In genomic region chr13:4244861-4245559, GRCm38 (mm10) we compare ENCODE assay signal across 10 mouse cellular contexts. TPM values are rescaled to one million over a fixed set of nuclear protein-coding genes. Genes with fewer than 3 reads are reported as not detected.
A peak's percentile ranks its signal among the peaks of the same experiment; 100 is the strongest.
DNase-seq lines count a peak whose midpoint lies in the region; ATAC-seq lines count a peak whose summit lies in the region.
"Had no signal": no experiment of that assay in that cellular context is flagged by ENCODE, and none has a peak within 500 bp of the region (broad histone marks: within the 10 kb centered on the region; RNA-seq: fewer than 3 reads in every experiment).

No protein-coding gene starts in this region.

- H3K4me3 ChIP-seq in heart, embryonic 15.5 days, result peak overlapping the region; percentile 41
- no peak overlapping the region for H3K4me3 ChIP-seq in liver, embryonic 13.5 days (replicated peaks)
- peak overlapping the region; percentile 18 for H3K4me3 ChIP-seq in neural tube, embryonic 11.5 days (ENCODE audit: low read depth, low read length)

- H3K9ac ChIP-seq in heart, embryonic 15.5 days, result no peak overlapping the region
- no peak overlapping the region for H3K9ac ChIP-seq in liver, embryonic 13.5 days
- H3K9ac ChIP-seq in neural tube, embryonic 11.5 days (ENCODE audit: low read length), result peak overlapping the region; percentile 44

- ATAC-seq in heart, embryonic 15.5 days (replicated peaks; ENCODE audit: insufficient number of reproducible peaks, insufficient read depth, low FRiP score, low read depth), result peak; percentile 62
- peak; percentile 63 for ATAC-seq in liver, embryonic 13.5 days (ENCODE audit: low read depth)
- peak; percentile 87 for ATAC-seq in neural tube, embryonic 11.5 days (ENCODE audit: insufficient read depth, low FRiP score, low TSS enrichment)
- ATAC-seq: Patski had no signal

- H3K36me3 ChIP-seq in heart, embryonic 15.5 days, result no peaks in the 10 kb centered on the region
- H3K36me3 ChIP-seq in liver, embryonic 13.5 days, result no peaks in the 10 kb centered on the region
- H3K36me3 ChIP-seq in neural tube, embryonic 11.5 days (ENCODE audit: control insufficient read depth, insufficient read depth, low read length), result no peaks in the 10 kb centered on the region

- intact Hi-C loops in heart, postnatal 25 days (cut with DNase I), result no loop called here
- intact Hi-C loops in left cerebral cortex, postnatal 14 days (cut with DNase I), result no loop called here

- WGBS in heart, embryonic 15.5 days, result 6% methylated on average over 13 of the region's 13 CpGs
- WGBS in liver, embryonic 13.5 days (ENCODE audit: insufficient replicate concordance), result 6% methylated on average over 13 of the region's 13 CpGs
- WGBS in neural tube, embryonic 11.5 days, result 2% methylated on average over 13 of the region's 13 CpGs

- H3K4me1 ChIP-seq in heart, embryonic 15.5 days (replicated peaks), result no peaks in the 10 kb centered on the region
- H3K4me1 ChIP-seq in liver, embryonic 13.5 days (replicated peaks), result peaks cover 5% of the 10 kb centered on the region; the same call in 1 of the 2 replicates
- H3K4me1 ChIP-seq in neural tube, embryonic 11.5 days (ENCODE audit: control insufficient read depth, insufficient read depth, low read length), result no peaks in the 10 kb centered on the region

- H3K27me3 ChIP-seq in heart, embryonic 15.5 days, result no peaks in the 10 kb centered on the region
- H3K27me3 ChIP-seq in liver, embryonic 13.5 days, result no peaks in the 10 kb centered on the region
- H3K27me3 ChIP-seq in neural tube, embryonic 11.5 days (ENCODE audit: control insufficient read depth, insufficient read depth, low read length), result no peaks in the 10 kb centered on the region
- H3K27me3 ChIP-seq: Patski had no signal

- no peak overlapping the region for H3K27ac ChIP-seq in heart, embryonic 15.5 days
- H3K27ac ChIP-seq in liver, embryonic 13.5 days, result no peak overlapping the region
- no peak overlapping the region for H3K27ac ChIP-seq in neural tube, embryonic 11.5 days (ENCODE audit: low read depth, low read length)
- H3K27ac ChIP-seq: macrophage had no signal

- DNase-seq in heart, postnatal 25 days (ENCODE audit: low spot score), result no peak
- peak; percentile 35 for DNase-seq in embryo, embryonic 11.5 days (ENCODE audit: low read depth, low spot score)
- peak; percentile 20 for DNase-seq in hindlimb bud, embryonic 11.5 days (ENCODE audit: extremely low spot score, low read depth, low spot score)
- no peak for DNase-seq in liver, embryonic 13.5 days
- peak; percentile 60 for DNase-seq in neural tube, embryonic 11.5 days (ENCODE audit: low spot score)
- no peak for DNase-seq in thymus, postnatal 14 days
- DNase-seq in left cerebral cortex, postnatal 14 days (ENCODE audit: low spot score in 2 of 2), result no peak

- H3K9me3 ChIP-seq in heart, embryonic 15.5 days (replicated peaks), result no peaks in the 10 kb centered on the region
- no peaks in the 10 kb centered on the region for H3K9me3 ChIP-seq in liver, embryonic 13.5 days (replicated peaks)
- no peaks in the 10 kb centered on the region for H3K9me3 ChIP-seq in neural tube, embryonic 11.5 days (ENCODE audit: control insufficient read depth, low read length)

- H3K4me2 ChIP-seq in heart, embryonic 15.5 days, result peak overlapping the region; percentile 72
- 0 out of 2 replicates have a peak overlapping the region, but pooled peaks have one; percentile 23 for H3K4me2 ChIP-seq in liver, embryonic 13.5 days
- H3K4me2 ChIP-seq in neural tube, embryonic 11.5 days (ENCODE audit: low read depth), result peak overlapping the region; percentile 41

RNA-seq across cellular contexts. Expression of gene Akr1c19, which starts 16.5 kb away (rescaled TPM):
- 1.7 and 2.3 TPM in 2 replicates for polyA plus RNA-seq in heart, embryonic 15.5 days (2015; fragmentation: Nextera tagmentation; extraction: Ambion mirVana)
- total RNA-seq in heart, postnatal 25 days (2021), result 1 to 10 TPM; 1.5 to 1.7 TPM
- 35.8 and 42.7 TPM in 2 replicates for polyA plus RNA-seq in liver, embryonic 13.5 days (2015; fragmentation: Nextera tagmentation; extraction: Ambion mirVana)
- 0.28 and 0.76 TPM in 2 replicates for polyA plus RNA-seq in neural tube, embryonic 11.5 days (2014; fragmentation: Nextera tagmentation; extraction: Ambion mirVana)
- not detected for total RNA-seq in left cerebral cortex, postnatal 14 days (2021)
- polyA plus RNA-seq: macrophage had no signal

RNA-seq across cellular contexts. Expression of gene Akr1c12, which starts 34.2 kb away (rescaled TPM):
- polyA plus RNA-seq in heart, embryonic 15.5 days (2015; fragmentation: Nextera tagmentation; extraction: Ambion mirVana), result 1.4 and 7.5 TPM in 2 replicates
- not detected for total RNA-seq in heart, postnatal 25 days (2021)
- polyA plus RNA-seq in liver, embryonic 13.5 days (2015; fragmentation: Nextera tagmentation; extraction: Ambion mirVana), result 12.9 and 14.4 TPM in 2 replicates
- polyA plus RNA-seq in neural tube, embryonic 11.5 days (2014; fragmentation: Nextera tagmentation; extraction: Ambion mirVana), result not detected in 2 replicates
- not detected for total RNA-seq in left cerebral cortex, postnatal 14 days (2021)

RNA-seq across cellular contexts. Expression of gene Akr1c13, which starts 54.1 kb away (rescaled TPM):
- 4.2 and 33.2 TPM in 2 replicates for polyA plus RNA-seq in heart, embryonic 15.5 days (2015; fragmentation: Nextera tagmentation; extraction: Ambion mirVana)
- total RNA-seq in heart, postnatal 25 days (2021), result 1 to 10 TPM in 1 of 2 experiments, under 1 TPM in 1; 0.86 to 1.1 TPM
- 31.9 and 35.1 TPM in 2 replicates for polyA plus RNA-seq in liver, embryonic 13.5 days (2015; fragmentation: Nextera tagmentation; extraction: Ambion mirVana)
- 1.5 TPM in 2 replicates for polyA plus RNA-seq in neural tube, embryonic 11.5 days (2014; fragmentation: Nextera tagmentation; extraction: Ambion mirVana)
- under 1 TPM in 1 of 2 experiments, not detected in 1; 0.99 TPM for total RNA-seq in left cerebral cortex, postnatal 14 days (2021)

Comparison
In these comparisons a context has a peak if more than half of its experiments do, and no peak if none do; other contexts are left out.
1. DNase-seq: peak in embryo, embryonic 11.5 days (single experiment), hindlimb bud, embryonic 11.5 days (single experiment) and neural tube, embryonic 11.5 days (single experiment); none in heart, postnatal 25 days (single experiment), liver, embryonic 13.5 days (single experiment), thymus, postnatal 14 days (single experiment) and left cerebral cortex, postnatal 14 days (0 of 2).
2. RNA of gene Akr1c19, which starts 16.5 kb away (polyA plus RNA-seq): 35.8 to 42.7 TPM in liver, embryonic 13.5 days; 1.7 to 2.3 TPM in heart, embryonic 15.5 days and 0.28 to 0.76 TPM in neural tube, embryonic 11.5 days; every median in the first group is over 10 times any median in the second.
3. Peak in every context shown above with its lines, with median percentiles within 50 percentile points of each other: ATAC-seq and H3K4me2 ChIP-seq.